Mouse (Mus musculus) bone marrow, adult 2 months (tissue): Measurements from ENCODE around the gene Bend6. TPM values are rescaled to one million over a fixed set of nuclear protein-coding genes. Genes with fewer than 3 reads are reported as not detected.
"Not testable (repeated sequence)": the region's sequence is repeated elsewhere in the genome, so short reads cannot be mapped to it uniquely, and the experiment has no call there.

Source experiments
- H3K27ac ChIP-seq: fragments of 200-500 bp; 2 replicates; pipeline ENCODE4 v1.5.1; 2012; ENCODE audit warnings: low read depth, mild to moderate bottlenecking, control low read depth, inconsistent platforms, low read length; ENCODE audit not compliant: control insufficient read depth, poor library complexity, insufficient read depth
- H3K4me1 ChIP-seq: fragments of 200-500 bp; 2 replicates; pipeline ENCODE4 v1.6.1; 2011; ENCODE audit warnings: low read length; ENCODE audit not compliant: control insufficient read depth, insufficient read depth
- H3K4me3 ChIP-seq: fragments of 200-500 bp; replicated peaks from 2 replicates; pipeline ENCODE3; 2011; ENCODE audit warnings: mild to moderate bottlenecking, low read depth, low read length, control low read depth; ENCODE audit not compliant: control insufficient read depth
- CTCF ChIP-seq: fragments of 200-500 bp; IDR thresholded peaks from 2 replicates; pipeline ENCODE4 v1.5.1; 2011; ENCODE audit warnings: low read length, control low read depth; ENCODE audit not compliant: control insufficient read depth, insufficient read depth
- POLR2A ChIP-seq: fragments of 200-500 bp; IDR thresholded peaks from 2 replicates; pipeline ENCODE4 v1.6.1; 2011; ENCODE audit warnings: low read depth, mild to moderate bottlenecking, control low read depth, low read length, borderline replicate concordance; ENCODE audit not compliant: control insufficient read depth
- WGBS: fragments of 180-500 bp; shearing (Covaris S2); methylation state at CpG from one replicate; pipeline ENCODE4 v1.1.7; 2018; 5-methylcytosine and 5-hydroxymethylcytosine counted together
- polyA plus RNA-seq: library from polyadenylated mRNA; stranded (reverse); fragments of >200 nt; gene quantifications from 2 replicates; pipeline ENCODE4 v1.2.4, GENCODE M21; 2011; ENCODE audit warnings: low replicate concordance; ENCODE audit not compliant: missing spikeins, insufficient read depth, insufficient read length

Bend6 gene
- polyA plus RNA-seq, 1 experiment = 1.6 TPM

- no peaks in the 10 kb centered on the region for H3K4me1 ChIP-seq
- H3K4me3 ChIP-seq = no peak overlapping the region
- 78% methylated on average over 3 of the region's 3 CpGs for WGBS
- no peak overlapping the region for H3K27ac ChIP-seq
- TF ChIP-seq POLR2A (no peak), CTCF (no peak)
Observed at GRCm38 (mm10) chr1:33876416-33876815, 31.2 kb downstream of the Bend6 start.

- no peaks in the 10 kb centered on the region for H3K4me1 ChIP-seq
- 65% methylated on average over 6 of the region's 6 CpGs for WGBS
- no peak overlapping the region for H3K4me3 ChIP-seq
- TF ChIP-seq CTCF (no peak), POLR2A (no peak)
- no peak overlapping the region for H3K27ac ChIP-seq
Observed at GRCm38 (mm10) chr1:33875691-33876090, 31.9 kb downstream of the Bend6 start.

GRCm38 (mm10) chr1:33873561-33873960, 34.1 kb downstream of the Bend6 start:
- no peak for TF ChIP-seq CTCF
- TF ChIP-seq POLR2A = no peak
- H3K4me3 ChIP-seq = no peak overlapping the region
- H3K4me1 ChIP-seq = no peaks in the 10 kb centered on the region
- no peak overlapping the region for H3K27ac ChIP-seq
- WGBS = 77% methylated on average over 5 of the region's 5 CpGs

GRCm38 (mm10) chr1:33869437-33869836, 38.2 kb downstream of the Bend6 start:
- Histone ChIP-seq H3K27ac (no peak overlapping the region), H3K4me1 (no peaks in the 10 kb centered on the region), H3K4me3 (no peak overlapping the region)
- no peak for TF ChIP-seq CTCF
- TF ChIP-seq POLR2A = no peak
- WGBS = 69% methylated on average over 3 of the region's 3 CpGs

- no peaks in the 10 kb centered on the region for H3K4me1 ChIP-seq
- TF ChIP-seq CTCF = no peak
- no peak for TF ChIP-seq POLR2A
- 72% methylated on average over 2 of the region's 2 CpGs for WGBS
Observed at GRCm38 (mm10) chr1:33869031-33869430, 38.6 kb downstream of the Bend6 start.

GRCm38 (mm10) chr1:33846807-33847206, 60.8 kb downstream of the Bend6 start:
- WGBS = 84% methylated on average over 2 of the region's 2 CpGs
- H3K4me1 ChIP-seq = no peaks in the 10 kb centered on the region
- TF ChIP-seq CTCF (no peak), POLR2A (no peak)
- H3K27ac ChIP-seq = no peak overlapping the region
- no peak overlapping the region for H3K4me3 ChIP-seq

More at GRCm38 (mm10) chr1:33869031-33869430, 38.6 kb downstream of the Bend6 start:
- Histone ChIP-seq H3K4me3 (no peak overlapping the region), H3K27ac (no peak overlapping the region)

- Histone ChIP-seq H3K27ac (no peak overlapping the region), H3K4me3 (no peak overlapping the region), H3K4me1 (no peaks in the 10 kb centered on the region)
- 81% methylated on average over 6 of the region's 6 CpGs for WGBS
- no peak for TF ChIP-seq POLR2A
- TF ChIP-seq CTCF = no peak
Observed at GRCm38 (mm10) chr1:33843823-33844222, 63.8 kb downstream of the Bend6 start.

- H3K4me3 ChIP-seq, H3K4me1 ChIP-seq, H3K27ac ChIP-seq: not testable (repeated sequence)
- 86% methylated on average over 14 of the region's 14 CpGs for WGBS
Observed at GRCm38 (mm10) chr1:33838952-33839351, 68.7 kb downstream of the Bend6 start.

- Histone ChIP-seq H3K27ac (no peak overlapping the region), H3K4me3 (no peak overlapping the region), H3K4me1 (no peaks in the 10 kb centered on the region)
- WGBS = 72% methylated on average over 4 of the region's 4 CpGs
- TF ChIP-seq POLR2A (no peak), CTCF (no peak)
Observed at GRCm38 (mm10) chr1:33830586-33830985, 77.0 kb downstream of the Bend6 start.
